Mouse (Mus musculus) small intestine, adult 2 months (tissue): ENCODE data around the gene Ffar2.

Experiments used
- CTCF ChIP-seq: fragments of 200-500 bp; IDR thresholded peaks from 2 replicates; pipeline ENCODE4 v1.5.1; 2012; ENCODE audit warnings: low read depth, mild to moderate bottlenecking, control low read depth, inconsistent platforms, low read length, moderate library complexity, mixed read lengths; ENCODE audit not compliant: insufficient replicate concordance, insufficient read length; ENCODE audit errors: extremely low read depth
- POLR2A ChIP-seq: fragments of 200-500 bp; IDR thresholded peaks from 2 replicates; pipeline ENCODE4 v1.6.1; 2012; ENCODE audit warnings: low read depth, mild to moderate bottlenecking, control low read depth, inconsistent platforms, low read length, moderate library complexity

GRCm38 (mm10) chr7:30785154-30785553, 38.4 kb downstream of the Ffar2 start:
- TF ChIP-seq CTCF (no peak), POLR2A (no peak)
